In genomic region chr13:72978966-72979365, GRCm38 (mm10) we compare ENCODE assay signal across 30 mouse cellular contexts.
A peak's percentile ranks its signal among the peaks of the same experiment; 100 is the strongest.
DNase-seq lines count a peak whose midpoint lies in the region; ATAC-seq and TF ChIP-seq lines count a peak whose summit lies in the region.
"Had no signal": no experiment of that assay in that cellular context is flagged by ENCODE, and none has a peak within 500 bp of the region (broad histone marks: within the 10 kb centered on the region; RNA-seq: fewer than 3 reads in every experiment).

No protein-coding gene starts in this region.

- no peak overlapping the region for H3K4me3 ChIP-seq in hindbrain, embryonic 10.5 days
- H3K4me3 ChIP-seq in hindbrain, embryonic 13.5 days = no peak overlapping the region
- no peak overlapping the region for H3K4me3 ChIP-seq in kidney, postnatal 0 days (replicated peaks; ENCODE audit: low read depth, low read length)
- H3K4me3 ChIP-seq in kidney, embryonic 16.5 days (ENCODE audit: low read length) = no peak overlapping the region
- H3K4me3 ChIP-seq: erythroblast, embryonic 14.5 days; gastrocnemius, adult 2 months; heart, embryonic 12.5 days; limb, embryonic 10.5 days; limb, embryonic 15.5 days; liver, embryonic 13.5 days; megakaryocyte, embryonic 14.5 days; midbrain, embryonic 13.5 days; neural tube, embryonic 15.5 days; stomach, embryonic 15.5 days had no signal

- H3K9me3 ChIP-seq in hindbrain, embryonic 10.5 days = no peaks in the 10 kb centered on the region
- no peaks in the 10 kb centered on the region for H3K9me3 ChIP-seq in hindbrain, embryonic 13.5 days
- H3K9me3 ChIP-seq in kidney, postnatal 0 days (replicated peaks; ENCODE audit: low read length) = no peaks in the 10 kb centered on the region
- H3K9me3 ChIP-seq in kidney, embryonic 16.5 days (ENCODE audit: low read length) = no peaks in the 10 kb centered on the region
- H3K9me3 ChIP-seq: heart, embryonic 12.5 days; limb, embryonic 10.5 days; limb, embryonic 15.5 days; liver, embryonic 13.5 days; midbrain, embryonic 13.5 days; neural tube, embryonic 15.5 days; stomach, embryonic 15.5 days had no signal

- H3K27me3 ChIP-seq in hindbrain, embryonic 10.5 days (ENCODE audit: insufficient read depth, poor library complexity, severe bottlenecking) = peaks cover 17% of the 10 kb centered on the region
- H3K27me3 ChIP-seq in hindbrain, embryonic 13.5 days = peaks cover 17% of the 10 kb centered on the region
- H3K27me3 ChIP-seq in kidney, postnatal 0 days (ENCODE audit: insufficient read depth, low read length) = no peaks in the 10 kb centered on the region
- no peaks in the 10 kb centered on the region for H3K27me3 ChIP-seq in kidney, embryonic 16.5 days (ENCODE audit: insufficient read depth, low read length)
- H3K27me3 ChIP-seq: heart, embryonic 12.5 days; limb, embryonic 15.5 days; liver, embryonic 13.5 days; megakaryocyte, embryonic 14.5 days; midbrain, embryonic 13.5 days; neural tube, embryonic 15.5 days; stomach, embryonic 15.5 days had no signal

- ATAC-seq in cerebellum, adult (ENCODE audit: insufficient number of reproducible peaks, low FRiP score, low TSS enrichment) = no peak
- no peak for ATAC-seq in hindbrain, embryonic 13.5 days (ENCODE audit: low FRiP score)
- no peak for ATAC-seq in kidney, postnatal 0 days (replicated peaks; ENCODE audit: low FRiP score, low read depth)
- ATAC-seq in kidney, embryonic 16.5 days (ENCODE audit: low FRiP score, low TSS enrichment) = no peak
- ATAC-seq: forebrain, embryonic 16.5 days; lung, postnatal 0 days; midbrain, embryonic 13.5 days had no signal

- 0 out of 2 replicates have a peak overlapping the region, but pooled peaks have one; percentile 53 for H3K27ac ChIP-seq in hindbrain, embryonic 10.5 days
- H3K27ac ChIP-seq in hindbrain, embryonic 13.5 days = no peak overlapping the region
- H3K27ac ChIP-seq in kidney, postnatal 0 days = no peak overlapping the region
- no peak overlapping the region for H3K27ac ChIP-seq in kidney, embryonic 16.5 days (ENCODE audit: low read length)
- H3K27ac ChIP-seq: gastrocnemius, adult 2 months; limb, embryonic 10.5 days; limb, embryonic 15.5 days; liver, embryonic 13.5 days; midbrain, embryonic 13.5 days; neural tube, embryonic 15.5 days; stomach, embryonic 15.5 days had no signal

- peak; percentile 51 to 60 for DNase-seq in cerebellum, postnatal 10 days
- DNase-seq in hindbrain, embryonic 10.5 days (ENCODE audit: low spot score) = no peak
- DNase-seq in kidney, postnatal 0 days (ENCODE audit: low spot score) = no peak
- peak; percentile 17 for DNase-seq in ZHBTc4 (ENCODE audit: low read depth, low spot score)
- no peak for DNase-seq in neural tube, embryonic 10.5 days (ENCODE audit: extremely low spot score, low spot score)
- DNase-seq: adrenal gland, postnatal 25 days; gastrocnemius, adult 2 months; gastrocnemius, postnatal 36 days; heart, adult 18-20 months; heart, postnatal 10 days; kidney, adult 11 months; liver, embryonic 13.5 days; lung, adult 18-20 months; lung, postnatal 4 days; retina, postnatal 1 day; right cerebral cortex, postnatal 25 days; thymus, postnatal 14 days had no signal

- H3K9ac ChIP-seq in hindbrain, embryonic 13.5 days = no peak overlapping the region
- no peak overlapping the region for H3K9ac ChIP-seq in kidney, postnatal 0 days (ENCODE audit: low read depth, low read length)
- no peak overlapping the region for H3K9ac ChIP-seq in kidney, embryonic 16.5 days (replicated peaks; ENCODE audit: low read length)
- H3K9ac ChIP-seq: heart, embryonic 12.5 days; limb, embryonic 15.5 days; liver, embryonic 13.5 days; midbrain, embryonic 13.5 days; neural tube, embryonic 15.5 days; stomach, embryonic 15.5 days had no signal

- H3K4me2 ChIP-seq in hindbrain, embryonic 13.5 days = no peak overlapping the region
- H3K4me2 ChIP-seq in kidney, postnatal 0 days (ENCODE audit: low read length) = no peak overlapping the region
- no peak overlapping the region for H3K4me2 ChIP-seq in kidney, embryonic 16.5 days (replicated peaks; ENCODE audit: low read depth, low read length)
- H3K4me2 ChIP-seq: heart, embryonic 12.5 days; limb, embryonic 15.5 days; liver, embryonic 13.5 days; midbrain, embryonic 13.5 days; neural tube, embryonic 15.5 days; stomach, embryonic 15.5 days had no signal

- no peaks in the 10 kb centered on the region for H3K4me1 ChIP-seq in hindbrain, embryonic 10.5 days (replicated peaks)
- no peaks in the 10 kb centered on the region for H3K4me1 ChIP-seq in hindbrain, embryonic 13.5 days (replicated peaks)
- no peaks in the 10 kb centered on the region for H3K4me1 ChIP-seq in kidney, postnatal 0 days (replicated peaks; ENCODE audit: insufficient read depth, low read length)
- no peaks in the 10 kb centered on the region for H3K4me1 ChIP-seq in kidney, embryonic 16.5 days (ENCODE audit: insufficient read depth, low read length)
- H3K4me1 ChIP-seq: heart, embryonic 12.5 days; limb, embryonic 10.5 days; limb, embryonic 15.5 days; liver, embryonic 13.5 days; megakaryocyte, embryonic 14.5 days; midbrain, embryonic 13.5 days; neural tube, embryonic 15.5 days; stomach, embryonic 15.5 days had no signal

- peak; percentile 22; the same call in 1 of the 2 replicates for TF ChIP-seq CTCF in kidney, postnatal 0 days (IDR thresholded peaks at IDR 0.05; ENCODE audit: low read depth)

- no peaks in the 10 kb centered on the region for H3K36me3 ChIP-seq in hindbrain, embryonic 10.5 days
- no peaks in the 10 kb centered on the region for H3K36me3 ChIP-seq in hindbrain, embryonic 13.5 days
- no peaks in the 10 kb centered on the region for H3K36me3 ChIP-seq in kidney, postnatal 0 days (ENCODE audit: insufficient read depth, low read length)
- no peaks in the 10 kb centered on the region for H3K36me3 ChIP-seq in kidney, embryonic 16.5 days (ENCODE audit: insufficient read depth, low read length)
- H3K36me3 ChIP-seq: heart, embryonic 12.5 days; limb, embryonic 10.5 days; limb, embryonic 15.5 days; liver, embryonic 13.5 days; midbrain, embryonic 13.5 days; neural tube, embryonic 15.5 days; stomach, embryonic 15.5 days had no signal

Comparison
In these comparisons a context has a peak if more than half of its experiments do, and no peak if none do; other contexts are left out.
1. DNase-seq: peak in cerebellum, postnatal 10 days (2 of 2) and ZHBTc4 (single experiment); none in hindbrain, embryonic 10.5 days (single experiment), kidney, postnatal 0 days (single experiment) and neural tube, embryonic 10.5 days (single experiment).